Comparison of ENCODE assay signal across 8 mouse cellular contexts in the genomic region with DNA sequence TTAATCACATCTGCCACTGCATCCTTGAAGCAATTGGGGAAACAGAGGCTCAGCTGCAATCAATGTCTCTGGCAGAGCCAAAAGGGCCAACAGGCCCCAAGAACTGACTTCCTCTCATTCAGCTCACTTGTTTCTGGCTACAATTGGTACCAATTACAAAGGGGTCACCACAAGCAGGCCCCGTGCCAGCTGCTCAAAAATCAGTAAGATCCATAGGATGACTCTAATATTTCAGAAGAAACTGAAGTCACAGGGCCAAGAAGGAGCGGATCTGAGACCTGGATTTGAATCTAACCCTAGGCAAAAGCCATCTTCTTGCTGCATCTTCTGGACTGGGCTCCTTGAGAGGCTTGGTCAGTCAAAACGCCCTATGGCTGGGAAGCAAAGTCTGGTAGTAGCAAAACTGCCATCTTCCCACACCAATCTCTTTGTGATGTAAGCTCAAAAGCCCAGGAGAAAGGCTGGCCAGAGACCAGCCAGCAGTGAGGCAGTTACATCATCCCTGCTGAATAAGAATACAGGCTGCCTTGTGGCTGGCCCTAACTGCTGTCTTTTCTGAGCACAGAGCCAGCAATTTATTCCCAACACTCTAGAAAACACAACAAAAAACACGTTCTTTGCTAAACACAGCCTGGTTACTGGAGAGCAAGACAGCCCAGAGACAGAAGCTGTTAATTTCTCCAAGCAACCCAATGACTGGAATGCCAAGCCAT. TPM values are rescaled to one million over a fixed set of nuclear protein-coding genes. Genes with fewer than 3 reads are reported as not detected.
DNase-seq lines count a peak whose midpoint lies in the region; ATAC-seq and TF ChIP-seq lines count a peak whose summit lies in the region.

No protein-coding gene starts in this region.

- H3K4me1 ChIP-seq in embryonic facial prominence, embryonic 14.5 days (ENCODE audit: control insufficient read depth, insufficient read depth, low read length), result peaks cover 20% of the 10 kb centered on the region
- peaks cover 35% of the 10 kb centered on the region for H3K4me1 ChIP-seq in intestine, embryonic 15.5 days (replicated peaks)
- H3K4me1 ChIP-seq in liver, embryonic 16.5 days (ENCODE audit: control insufficient read depth, low read depth, low read length), result peaks cover 23% of the 10 kb centered on the region

- no peaks in the 10 kb centered on the region for H3K27me3 ChIP-seq in C2C12 (ENCODE audit: control insufficient read depth, insufficient read depth, insufficient read length)
- H3K27me3 ChIP-seq in embryonic facial prominence, embryonic 14.5 days (replicated peaks; ENCODE audit: control insufficient read depth, insufficient read depth, low read length), result no peaks in the 10 kb centered on the region
- no peaks in the 10 kb centered on the region for H3K27me3 ChIP-seq in intestine, embryonic 15.5 days (replicated peaks)
- H3K27me3 ChIP-seq in liver, embryonic 16.5 days (ENCODE audit: control insufficient read depth, insufficient read depth, low read depth, low read length), result no peaks in the 10 kb centered on the region

- H3K36me3 ChIP-seq in C2C12 (ENCODE audit: control insufficient read depth, insufficient read depth), result peaks cover 13% of the 10 kb centered on the region
- H3K36me3 ChIP-seq in embryonic facial prominence, embryonic 14.5 days (ENCODE audit: control insufficient read depth, insufficient read depth, low read length), result peaks cover 8% of the 10 kb centered on the region; the same call in 1 of the 2 replicates
- H3K36me3 ChIP-seq in intestine, embryonic 15.5 days, result no peaks in the 10 kb centered on the region
- no peaks in the 10 kb centered on the region for H3K36me3 ChIP-seq in liver, embryonic 16.5 days (ENCODE audit: control insufficient read depth, insufficient read depth)

- H3K4me2 ChIP-seq in embryonic facial prominence, embryonic 14.5 days (ENCODE audit: low read depth, low read length), result peak overlapping the region; percentile 97; the same call in 1 of the 2 replicates
- peak overlapping the region; percentile 89 for H3K4me2 ChIP-seq in intestine, embryonic 15.5 days (replicated peaks)
- H3K4me2 ChIP-seq in liver, embryonic 16.5 days (ENCODE audit: low read depth, low read length), result peak overlapping the region; percentile 93

- peak overlapping the region; percentile 97 for H3K4me3 ChIP-seq in C2C12 (ENCODE audit: insufficient read depth, poor library complexity, severe bottlenecking)
- peak overlapping the region; percentile 100; the same call in 1 of the 2 replicates for H3K4me3 ChIP-seq in embryonic facial prominence, embryonic 14.5 days (ENCODE audit: low read depth, low read length)
- H3K4me3 ChIP-seq in intestine, embryonic 15.5 days (replicated peaks), result peak overlapping the region; percentile 95
- H3K4me3 ChIP-seq in liver, embryonic 16.5 days (ENCODE audit: low read depth, low read length), result peak overlapping the region; percentile 96

- no peak for ATAC-seq in embryonic facial prominence, embryonic 14.5 days (ENCODE audit: low read depth)
- no peak for ATAC-seq in intestine, embryonic 15.5 days
- no peak for ATAC-seq in liver, embryonic 16.5 days (ENCODE audit: low read depth)
- ATAC-seq in megakaryocyte-erythroid progenitor cell, adult 5-6 weeks (replicated peaks; ENCODE audit: low FRiP score, low TSS enrichment, poor library complexity, severe bottlenecking), result no peak

- TF ChIP-seq CTCF in C2C12 (IDR thresholded peaks at IDR 0.05; ENCODE audit: control insufficient read depth, insufficient read depth, insufficient read length), result no peak

- no peak overlapping the region for H3K27ac ChIP-seq in embryonic facial prominence, embryonic 14.5 days (replicated peaks; ENCODE audit: low read depth, low read length)
- no peak overlapping the region for H3K27ac ChIP-seq in intestine, embryonic 15.5 days
- no peak overlapping the region for H3K27ac ChIP-seq in liver, embryonic 16.5 days (ENCODE audit: low read length)

- DNase-seq in cerebellum, adult 9-10 months, result peak; percentile 61
- no peak for DNase-seq in cerebellum, postnatal 4 days (ENCODE audit: low spot score in 2 of 2)
- DNase-seq in embryonic facial prominence, embryonic 14.5 days (ENCODE audit: low spot score), result no peak
- DNase-seq in retina, embryonic 14.5 days (ENCODE audit: low spot score), result no peak

- H3K9ac ChIP-seq in embryonic facial prominence, embryonic 14.5 days (ENCODE audit: low read depth, low read length), result peak overlapping the region; percentile 97
- peak overlapping the region; percentile 92; the same call in 1 of the 2 replicates for H3K9ac ChIP-seq in intestine, embryonic 15.5 days
- peak overlapping the region; percentile 95 for H3K9ac ChIP-seq in liver, embryonic 16.5 days (ENCODE audit: low read depth, low read length)

- H3K79me3 ChIP-seq in C2C12 (ENCODE audit: low read depth), result peaks cover 66% of the 10 kb centered on the region

- H3K79me2 ChIP-seq in C2C12 (ENCODE audit: control insufficient read depth, insufficient read depth), result peaks cover 77% of the 10 kb centered on the region

- no peaks in the 10 kb centered on the region for H3K9me3 ChIP-seq in embryonic facial prominence, embryonic 14.5 days (ENCODE audit: control insufficient read depth, low read length)
- H3K9me3 ChIP-seq in intestine, embryonic 15.5 days, result no peaks in the 10 kb centered on the region
- no peaks in the 10 kb centered on the region for H3K9me3 ChIP-seq in liver, embryonic 16.5 days (replicated peaks; ENCODE audit: control insufficient read depth, low read length)

- H3ac ChIP-seq in C2C12 (ENCODE audit: control insufficient read depth, insufficient read length, low read depth), result peak overlapping the region; percentile 40

- 76% methylated on average over 4 of the region's 4 CpGs for WGBS in embryonic facial prominence, embryonic 14.5 days
- 78% methylated on average over 4 of the region's 4 CpGs for WGBS in intestine, embryonic 15.5 days
- whole genome bisulfite sequencing in liver, embryonic 16.5 days (ENCODE audit: insufficient replicate concordance), result 66% methylated on average over 4 of the region's 4 CpGs

TF ChIP-seq in C2C12, 6 proteins besides CTCF, POLR2A, EP300 and RAD21:
- TF ChIP-seq FOSL1 (IDR thresholded peaks at IDR 0.05; ENCODE audit: insufficient read depth, low read length, poor library complexity, severe bottlenecking) (no peak), CEBPB (IDR thresholded peaks at IDR 0.05; ENCODE audit: low read depth) (no peak), MYOG (IDR thresholded peaks at IDR 0.05; ENCODE audit: control insufficient read depth, extremely low read depth, insufficient read length) (no peak), USF1 (IDR thresholded peaks at IDR 0.05; ENCODE audit: low read depth) (no peak), MAX (IDR thresholded peaks at IDR 0.05) (no peak), MYOD1 (IDR thresholded peaks at IDR 0.05; ENCODE audit: control insufficient read depth, insufficient read length, low read depth) (no peak)

RNA-seq across cellular contexts. Expression of a gene that starts 1.5 kb away (rescaled TPM):
- polyA plus RNA-seq in C2C12 (2012; fragmentation: generic; extraction: Trizol), result 35.4 TPM
- polyA plus RNA-seq in embryonic facial prominence, embryonic 14.5 days (2014; fragmentation: Nextera tagmentation; extraction: Ambion mirVana), result 65.3 and 75.0 TPM in 2 replicates
- polyA plus RNA-seq in intestine, embryonic 15.5 days (2015; fragmentation: Nextera tagmentation; extraction: Ambion mirVana), result 65.3 and 73.3 TPM in 2 replicates
- 35.6 and 36.7 TPM in 2 replicates for polyA plus RNA-seq in liver, embryonic 16.5 days (2015; fragmentation: Nextera tagmentation; extraction: Ambion mirVana)
- total RNA-seq in megakaryocyte-erythroid progenitor cell, adult 5-6 weeks (2014; fragmentation: Nextera tagmentation), result 30.8 and 34.8 TPM in 2 replicates
- 19.5 and 23.8 TPM in 2 replicates for total RNA-seq in megakaryocyte-erythroid progenitor cell, adult 5-6 weeks (2017)

RNA-seq across cellular contexts. Expression of a gene that starts 1.7 kb away (rescaled TPM):
- polyA plus RNA-seq in C2C12 (2012; fragmentation: generic; extraction: Trizol), result 10.4 TPM
- polyA plus RNA-seq in embryonic facial prominence, embryonic 14.5 days (2014; fragmentation: Nextera tagmentation; extraction: Ambion mirVana), result 13.0 and 14.2 TPM in 2 replicates
- polyA plus RNA-seq in intestine, embryonic 15.5 days (2015; fragmentation: Nextera tagmentation; extraction: Ambion mirVana), result 12.7 and 13.8 TPM in 2 replicates
- 6.7 and 8.3 TPM in 2 replicates for polyA plus RNA-seq in liver, embryonic 16.5 days (2015; fragmentation: Nextera tagmentation; extraction: Ambion mirVana)
- 16.0 and 23.2 TPM in 2 replicates for total RNA-seq in megakaryocyte-erythroid progenitor cell, adult 5-6 weeks (2014; fragmentation: Nextera tagmentation)
- total RNA-seq in megakaryocyte-erythroid progenitor cell, adult 5-6 weeks (2017), result 6.8 and 8.1 TPM in 2 replicates

RNA-seq across cellular contexts. Expression of a gene that starts 47.0 kb away (rescaled TPM):
- polyA plus RNA-seq in C2C12 (2012; fragmentation: generic; extraction: Trizol), result 48.1 TPM
- 64.1 and 69.7 TPM in 2 replicates for polyA plus RNA-seq in embryonic facial prominence, embryonic 14.5 days (2014; fragmentation: Nextera tagmentation; extraction: Ambion mirVana)
- polyA plus RNA-seq in intestine, embryonic 15.5 days (2015; fragmentation: Nextera tagmentation; extraction: Ambion mirVana), result 14.3 and 16.1 TPM in 2 replicates
- 1.5 TPM in 2 replicates for polyA plus RNA-seq in liver, embryonic 16.5 days (2015; fragmentation: Nextera tagmentation; extraction: Ambion mirVana)
- total RNA-seq in megakaryocyte-erythroid progenitor cell, adult 5-6 weeks (2014; fragmentation: Nextera tagmentation), result 0.37 TPM in 1 of 2 replicates, not detected in the other
- 0.52 TPM in 1 of 2 replicates, not detected in the other for total RNA-seq in megakaryocyte-erythroid progenitor cell, adult 5-6 weeks (2017)
